Mouse (Mus musculus): Measurements from ENCODE around the gene Myog.
"Not testable (repeated sequence)": the region's sequence is repeated elsewhere in the genome, so short reads cannot be mapped to it uniquely, and the experiment has no call there.

The Myog gene

DNA sequence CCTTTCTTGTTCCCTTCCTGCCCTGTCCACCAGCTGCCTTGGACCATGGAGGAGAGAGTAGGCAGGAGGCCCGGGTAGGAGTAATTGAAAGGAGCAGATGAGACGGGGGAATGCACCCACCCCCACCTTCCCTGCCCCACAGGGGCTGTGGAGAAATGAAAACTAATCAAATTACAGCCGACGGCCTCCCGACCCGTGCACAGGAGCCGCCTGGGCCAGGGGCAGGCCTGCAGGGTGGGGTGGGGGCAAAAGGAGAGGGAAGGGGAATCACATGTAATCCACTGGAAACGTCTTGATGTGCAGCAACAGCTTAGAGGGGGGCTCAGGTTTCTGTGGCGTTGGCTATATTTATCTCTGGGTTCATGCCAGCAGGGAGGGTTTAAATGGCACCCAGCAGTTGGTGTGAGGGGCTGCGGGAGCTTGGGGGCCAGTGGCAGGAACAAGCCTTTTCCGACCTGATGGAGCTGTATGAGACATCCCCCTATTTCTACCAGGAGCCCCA lies at the start of gene Myog:
Gene Myog, plus strand, starts transcription at position 392 of the 502 bp plus-strand sequence.
- no peak for DNase-seq (ENCODE audit: low read depth in 1 of 2, low spot score in 2 of 2)

- no peak for DNase-seq (ENCODE audit: low read depth in 1 of 2, low spot score in 2 of 2)
Observed at GRCm38 (mm10) chr1:134240701-134241100, 49.1 kb upstream of the Myog start.

DNA sequence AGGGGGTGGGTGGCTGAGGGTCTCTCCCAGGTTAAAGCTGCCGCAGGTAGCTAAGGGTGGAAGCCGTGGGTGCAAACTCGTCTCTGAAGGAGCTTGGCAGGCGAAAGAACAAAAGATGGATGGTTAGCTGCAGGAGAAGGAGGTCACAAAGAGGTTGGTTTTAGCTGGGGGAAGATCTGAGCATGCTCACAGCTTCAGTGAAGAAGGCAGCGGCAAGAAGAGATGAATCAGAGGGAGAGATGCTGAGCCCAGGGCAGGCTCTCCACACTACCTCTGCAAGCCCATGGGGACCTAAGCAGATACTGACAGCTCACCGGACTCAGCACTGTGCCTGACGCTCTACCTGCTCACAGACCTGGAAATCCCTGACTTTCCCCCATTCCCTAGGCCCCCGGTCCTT lies 48.5 kb upstream of the Myog start:
- DNase-seq (ENCODE audit: low read depth in 1 of 2, low spot score in 2 of 2): no peak

DNA sequence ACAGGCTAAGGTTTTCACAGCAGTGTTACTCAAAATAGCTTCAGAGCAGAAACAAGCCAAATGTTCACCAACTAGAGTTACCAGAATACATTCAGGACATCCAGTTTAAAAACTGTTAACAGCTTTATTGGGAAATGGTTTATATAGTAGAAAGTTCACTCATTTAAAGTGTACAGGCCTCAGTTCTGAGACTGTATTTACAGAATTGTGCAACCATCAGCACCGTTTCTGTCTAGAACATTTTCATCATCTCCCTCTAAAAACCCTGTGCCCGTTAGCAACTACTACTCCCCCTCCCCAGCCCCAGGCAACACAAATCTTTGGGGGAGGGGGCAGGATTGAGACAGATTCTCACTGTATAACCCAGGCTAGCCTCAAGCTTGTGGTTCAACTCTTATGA lies 47.5 kb upstream of the Myog start:
- DNase-seq (ENCODE audit: low read depth in 1 of 2, low spot score in 2 of 2): no peak

GRCm38 (mm10) chr1:134243505-134243904 lies 46.3 kb upstream of the Myog start:
- no peak for DNase-seq (ENCODE audit: low read depth in 1 of 2, low spot score in 2 of 2)

- peak; percentile 36 to 54 for DNase-seq (ENCODE audit: low read depth in 1 of 2, low spot score in 2 of 2)
Observed at GRCm38 (mm10) chr1:134243948-134244914, 45.6 kb upstream of the Myog start.

DNA sequence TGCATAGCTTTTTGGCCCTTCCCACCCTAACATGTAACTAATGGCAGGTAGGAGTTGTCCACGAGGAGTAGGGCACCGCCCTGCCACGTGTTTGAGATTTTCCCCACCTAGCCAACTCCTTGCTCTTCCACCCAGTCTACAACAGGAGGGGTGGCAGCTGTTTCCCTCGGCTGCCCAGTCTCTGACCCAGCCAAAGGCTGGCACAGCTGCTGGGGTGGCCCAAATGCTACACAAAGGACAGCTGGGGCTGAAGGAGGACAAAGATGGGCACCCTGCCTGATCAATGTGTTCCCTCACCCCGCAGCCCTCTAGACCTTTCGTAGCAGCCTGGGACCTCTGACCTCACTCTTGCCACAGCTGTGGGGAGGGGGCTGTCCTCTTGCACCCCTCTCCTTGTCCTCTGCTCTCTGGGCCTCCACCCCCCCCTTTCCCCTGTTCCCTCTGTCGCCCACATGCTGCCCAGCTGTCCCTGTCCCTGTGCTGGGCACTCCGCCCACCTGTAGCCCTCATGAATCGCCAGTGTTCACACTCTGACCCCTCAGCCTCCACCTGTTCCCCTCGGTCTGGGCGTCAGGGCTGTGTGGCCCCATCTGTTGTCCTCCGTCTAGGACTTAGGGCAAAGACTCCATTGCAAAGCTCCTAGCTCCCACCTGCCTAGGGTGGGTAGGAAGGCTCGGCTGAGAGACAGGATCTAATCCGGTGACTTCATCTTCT lies 44.6 kb upstream of the Myog start:
- DNase-seq (ENCODE audit: low read depth in 1 of 2, low spot score in 2 of 2): no peak

DNA sequence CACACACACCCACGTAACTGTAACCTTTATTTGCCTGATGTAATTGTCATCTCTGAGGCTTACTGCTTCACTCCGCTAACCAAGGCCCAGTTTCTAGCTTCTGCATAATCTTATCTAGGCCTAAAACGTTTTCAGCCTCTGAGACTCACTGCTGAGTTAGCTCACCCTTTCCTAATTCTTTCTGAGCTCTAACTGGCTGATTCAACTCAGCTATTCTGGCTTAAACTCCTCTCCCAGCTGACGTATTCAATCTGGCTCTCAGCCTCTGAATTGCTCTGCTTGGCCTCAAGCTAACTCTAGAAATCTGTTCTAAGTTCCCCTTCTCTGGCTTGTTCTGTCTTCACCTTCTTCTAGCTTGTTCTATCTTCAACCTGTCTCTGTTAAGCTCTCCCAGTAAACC lies 43.2 kb upstream of the Myog start:
- DNase-seq (ENCODE audit: low read depth in 1 of 2, low spot score in 2 of 2): no peak

DNA sequence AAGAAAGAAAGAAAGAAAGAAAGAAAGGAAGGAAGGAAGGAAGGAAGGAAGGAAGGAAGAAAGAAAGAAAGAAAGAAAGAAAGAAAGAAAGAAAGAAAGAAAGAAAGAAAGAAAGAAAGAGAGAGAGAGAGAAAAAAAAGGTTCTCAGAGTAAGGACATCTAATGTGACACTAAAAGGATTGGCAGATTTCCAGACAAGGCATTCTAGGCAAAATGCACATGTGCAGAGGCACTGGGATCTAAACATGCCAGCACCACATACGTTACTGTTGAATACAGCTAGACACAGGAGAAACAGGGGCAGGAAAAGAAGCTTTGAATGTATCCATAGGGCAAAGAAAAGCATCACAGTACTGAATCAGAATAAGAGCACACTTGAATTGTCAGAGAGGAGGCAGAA lies 40.1 kb upstream of the Myog start:
- not testable (repeated sequence) for DNase-seq (ENCODE audit: low read depth in 1 of 2, low spot score in 2 of 2)

DNA sequence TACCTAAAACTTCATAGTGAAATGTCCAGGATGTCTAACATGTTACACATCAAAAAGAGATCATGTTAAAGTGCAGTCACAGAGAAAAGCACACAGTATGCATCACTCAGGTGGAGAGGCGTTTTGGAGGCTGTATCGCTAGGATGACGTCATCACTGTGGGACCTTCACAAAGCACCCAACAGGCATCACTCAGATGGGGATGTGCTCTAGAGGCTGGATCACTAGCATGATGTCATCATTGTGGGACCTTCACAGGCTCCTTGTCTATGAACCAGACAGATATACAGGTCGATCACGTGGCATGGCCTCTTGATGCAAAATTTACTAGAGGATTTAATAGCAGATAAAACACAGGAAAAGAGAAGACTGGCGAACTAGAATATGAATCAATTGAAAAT lies 25.4 kb upstream of the Myog start:
- no peak for DNase-seq (ENCODE audit: low read depth in 1 of 2, low spot score in 2 of 2)

GRCm38 (mm10) chr1:134265797-134266196 lies 24.0 kb upstream of the Myog start:
- DNase-seq (ENCODE audit: low read depth in 1 of 2, low spot score in 2 of 2): no peak

DNA sequence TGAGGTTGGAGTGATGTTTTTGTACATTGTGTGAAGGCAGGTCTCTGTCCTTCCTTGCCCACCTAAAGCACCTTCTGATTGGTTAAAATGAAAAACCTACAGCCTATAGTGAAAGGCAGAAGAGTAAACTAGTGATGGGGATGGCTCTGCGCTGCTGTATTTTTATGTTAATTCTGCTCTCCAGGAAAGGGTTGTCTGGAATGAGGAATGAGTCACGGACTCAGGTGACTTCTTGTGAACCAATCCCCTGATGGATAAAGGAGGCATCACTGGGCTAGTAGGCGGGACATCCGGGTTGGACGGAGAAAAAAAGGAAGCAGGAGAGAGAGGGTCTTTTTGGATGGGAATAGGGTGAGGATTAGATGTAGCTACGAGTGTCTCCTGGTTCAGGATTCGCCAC lies 19.8 kb upstream of the Myog start:
- no peak for DNase-seq (ENCODE audit: low read depth in 1 of 2, low spot score in 2 of 2)

- no peak for DNase-seq (ENCODE audit: low read depth in 1 of 2, low spot score in 2 of 2)
Observed at GRCm38 (mm10) chr1:134272754-134273250, 17.0 kb upstream of the Myog start.

DNA sequence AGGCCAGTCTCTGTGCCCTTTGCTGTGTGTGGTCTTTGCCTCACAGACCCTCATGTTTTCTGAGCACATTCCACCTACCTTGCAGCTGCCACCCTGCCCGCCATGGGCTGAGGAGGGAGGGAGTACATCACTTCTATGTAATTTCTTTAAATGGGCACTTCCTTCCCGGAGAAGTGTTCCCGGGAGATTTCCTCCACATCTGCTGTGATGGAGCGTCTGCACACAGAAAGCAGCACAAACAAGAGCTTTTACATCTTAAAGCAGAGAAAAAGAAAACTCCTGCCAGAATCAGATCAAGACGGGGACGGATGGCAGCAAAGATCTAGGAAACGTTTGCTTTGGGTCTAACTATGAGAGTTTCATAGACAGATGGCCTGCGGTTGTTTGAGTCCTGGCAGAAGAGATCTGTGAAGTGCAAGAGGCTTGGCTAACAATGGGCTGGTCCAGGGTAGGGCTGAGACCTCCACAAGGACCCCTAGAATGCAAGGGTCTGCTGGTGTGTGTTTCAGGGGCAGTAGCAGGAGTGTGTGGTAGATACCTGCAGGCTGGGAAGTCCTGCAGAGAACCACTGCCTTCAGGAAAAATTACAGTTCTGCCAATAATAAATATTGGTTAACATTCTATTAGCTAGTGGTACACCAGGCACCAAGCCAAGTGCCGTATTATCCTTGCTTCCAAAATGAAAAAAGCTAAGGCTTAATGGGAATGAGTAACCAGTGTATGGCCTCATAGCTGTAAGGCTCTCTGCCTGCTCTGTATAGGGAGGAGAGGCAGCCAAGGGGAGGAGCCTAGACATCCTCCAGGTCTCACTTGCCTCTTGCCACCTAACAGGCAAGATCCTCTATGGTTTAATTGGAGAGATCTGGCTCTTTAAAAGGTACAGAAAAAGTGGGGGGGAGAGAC lies 16.0 kb upstream of the Myog start:
- no peak for DNase-seq (ENCODE audit: low read depth in 1 of 2, low spot score in 2 of 2)

DNA sequence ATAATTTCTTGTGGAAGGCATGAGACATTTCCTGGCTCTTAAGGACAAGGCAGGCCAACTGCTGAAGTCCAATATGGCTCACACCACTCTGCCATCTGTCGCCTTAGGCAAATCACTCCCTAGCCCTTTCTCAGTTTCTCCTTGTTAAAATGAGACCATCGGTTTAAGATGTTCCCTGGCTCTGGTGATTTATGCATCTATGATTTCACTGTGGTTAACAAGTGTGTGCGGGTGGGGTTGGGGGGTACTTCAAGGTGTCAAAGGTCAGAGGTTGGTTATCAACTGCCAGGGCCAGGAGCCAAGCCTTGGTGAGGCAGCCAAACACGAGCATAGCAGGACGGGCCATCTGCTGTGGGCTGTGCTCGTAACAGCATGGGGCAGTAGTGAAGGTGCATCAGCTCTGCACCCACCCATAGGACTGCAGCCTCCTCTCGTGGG lies 15.3 kb upstream of the Myog start:
- no peak for DNase-seq (ENCODE audit: low read depth in 1 of 2, low spot score in 2 of 2)

DNA sequence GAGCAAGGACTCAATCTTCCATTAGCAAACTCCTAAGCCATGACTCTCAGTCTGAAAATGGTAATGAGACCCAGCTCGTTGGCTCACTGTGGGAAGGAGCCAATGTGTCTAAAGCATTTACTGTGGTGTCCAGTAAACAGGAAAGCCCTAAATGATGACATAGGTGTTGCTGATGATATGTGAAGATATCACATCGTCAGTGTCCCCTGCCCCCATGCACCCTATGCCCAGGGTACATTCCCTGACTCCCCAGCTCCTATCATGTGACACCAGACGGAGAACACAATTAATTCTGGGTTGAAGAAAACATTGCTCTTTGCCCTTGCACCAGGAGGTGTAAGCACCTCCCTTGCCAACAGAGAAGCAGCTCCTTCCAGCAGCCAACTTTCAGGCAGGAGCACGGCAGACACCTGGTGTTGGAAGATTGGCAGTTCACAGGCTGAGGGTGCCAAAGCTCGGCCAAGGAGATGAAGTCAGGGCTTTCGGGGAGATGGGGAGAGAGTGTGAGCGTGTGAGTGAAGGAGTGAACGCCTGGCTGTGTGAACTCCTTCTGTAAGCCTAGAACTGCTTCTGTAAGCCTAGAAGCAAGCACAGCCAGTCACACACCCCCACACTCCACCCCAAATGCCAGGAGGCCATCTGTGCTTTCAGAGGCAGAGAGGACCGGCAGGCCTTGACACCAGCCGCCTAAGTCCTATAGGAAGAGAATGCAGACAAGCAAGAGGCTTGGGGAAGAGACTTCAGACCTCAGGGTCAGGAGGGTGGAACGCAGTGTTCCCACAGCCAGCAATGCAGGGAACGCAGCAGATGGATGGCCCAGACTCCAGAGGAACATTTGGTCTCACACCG lies 13.9 kb upstream of the Myog start:
- no peak for DNase-seq (ENCODE audit: low read depth in 1 of 2, low spot score in 2 of 2)

DNA sequence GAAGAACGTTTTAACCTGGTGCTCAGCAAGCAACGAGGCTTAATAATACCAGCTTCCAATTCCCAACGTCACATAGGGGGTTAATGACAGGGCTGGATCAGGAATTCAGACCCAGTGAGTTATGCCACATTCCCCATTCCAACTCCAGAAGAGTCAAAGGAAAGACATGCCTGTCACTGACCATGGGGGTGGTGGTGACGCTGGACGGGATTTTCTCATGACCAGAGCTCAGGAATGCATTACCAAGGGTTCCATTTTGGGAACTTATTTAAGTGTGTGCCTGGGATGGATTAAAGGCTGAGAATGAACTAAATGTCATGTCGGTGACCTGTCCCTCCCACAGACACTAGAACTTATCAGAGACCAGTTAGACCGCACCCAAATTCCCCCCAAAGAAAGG lies 13.0 kb upstream of the Myog start:
- DNase-seq (ENCODE audit: low read depth in 1 of 2, low spot score in 2 of 2): no peak

DNA sequence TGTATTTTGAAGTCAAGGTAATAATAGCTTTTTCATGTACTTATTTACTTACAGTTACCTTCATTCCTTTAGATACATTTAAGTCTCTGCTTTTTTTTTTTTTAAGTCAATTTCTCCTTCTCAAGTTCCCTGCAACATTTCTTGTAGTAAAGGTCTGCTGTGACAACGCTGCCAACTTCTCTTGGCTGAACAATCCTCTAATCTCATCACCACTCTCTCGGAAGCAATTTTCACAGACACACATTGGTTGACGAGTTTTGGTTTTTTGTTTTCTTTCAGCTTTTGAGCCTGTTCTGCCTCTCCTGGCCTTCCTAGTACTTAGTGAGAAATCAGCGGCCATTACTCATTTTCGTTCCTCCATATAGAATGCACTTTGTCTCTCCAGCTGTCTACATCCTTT lies 9.6 kb upstream of the Myog start:
- DNase-seq (ENCODE audit: low read depth in 1 of 2, low spot score in 2 of 2): no peak

- DNase-seq (ENCODE audit: low read depth in 1 of 2, low spot score in 2 of 2): no peak
Observed at GRCm38 (mm10) chr1:134281563-134281962, 8.2 kb upstream of the Myog start.

DNA sequence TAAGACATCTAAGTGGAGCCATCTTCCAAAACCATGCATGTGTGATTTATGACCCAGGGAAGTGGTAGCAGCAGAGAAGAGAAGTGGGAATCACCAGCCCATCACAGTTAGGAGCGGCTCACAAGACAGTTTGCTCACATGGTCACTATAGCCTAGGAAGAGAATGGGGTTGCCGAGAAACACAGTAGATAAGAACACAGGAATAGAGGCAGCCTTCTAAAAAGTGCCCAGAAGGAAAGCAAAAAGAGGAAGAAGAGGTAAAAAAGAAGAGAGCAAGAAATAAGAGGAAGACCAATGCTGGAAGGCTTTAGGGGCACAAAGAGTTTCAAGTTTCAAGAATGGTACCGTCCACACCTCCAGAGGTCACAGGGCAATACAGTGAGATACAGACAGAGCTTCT lies 7.4 kb upstream of the Myog start:
- DNase-seq (ENCODE audit: low read depth in 1 of 2, low spot score in 2 of 2): no peak
